Mouse (Mus musculus) CH12.LX (cell line): ENCODE results near the gene Chd4. TPM values are rescaled to one million over a fixed set of nuclear protein-coding genes. Genes with fewer than 3 reads are reported as not detected.
A peak's percentile ranks its signal among the peaks of the same experiment; 100 is the strongest.

ENCODE experiments used
- DNase-seq: peaks from one replicate; pipeline ENCODE4 v3.0.0-alpha.2; 2013; ENCODE audit errors: extremely low read depth
- H3K27ac ChIP-seq: 2 replicates; pipeline ENCODE4 v1.5.1; 2012; ENCODE audit warnings: low read depth, mild to moderate bottlenecking, control low read depth, moderate library complexity; ENCODE audit not compliant: insufficient read depth
- H3K27me3 ChIP-seq: replicated peaks from 2 replicates; pipeline ENCODE3; 2012; ENCODE audit warnings: inconsistent platforms
- H3K36me3 ChIP-seq, 2 experiments: replicated peaks in 1 of 2; 2 replicates each; pipeline versions ENCODE3 to v1.6.1; 2012; ENCODE audit warnings: inconsistent platforms in 1 of 2, low read length in 1 of 2, mild to moderate bottlenecking in 1 of 2, mixed read lengths in 1 of 2, moderate library complexity in 1 of 2; ENCODE audit not compliant: control insufficient read depth in 1 of 2, insufficient read depth in 1 of 2
- H3K4me1 ChIP-seq, 2 experiments: 2 replicates each; pipeline ENCODE4 v1.6.1; 2012; ENCODE audit warnings: inconsistent platforms in 1 of 2, moderate library complexity in 1 of 2; ENCODE audit not compliant: insufficient read depth in 2 of 2, control insufficient read depth in 1 of 2
- H3K4me2 ChIP-seq: 2 replicates; pipeline ENCODE4 v1.6.1; 2012; ENCODE audit warnings: low read depth, mild to moderate bottlenecking, control low read depth; ENCODE audit not compliant: poor library complexity, insufficient read depth, severe bottlenecking
- H3K4me3 ChIP-seq, 3 experiments: fragments of 150-350 bp in 1 of 3; sonication (generic) in 1 of 3; replicated peaks in 1 of 3; 2 replicates each; pipeline versions ENCODE3 to v1.5.1; 2011 to 2012; ENCODE audit warnings: low read depth in 2 of 3, low read length in 2 of 3, mild to moderate bottlenecking in 2 of 3, moderate library complexity in 2 of 3, control low read depth in 1 of 3, improper control_type of control experiment in 1 of 3, inconsistent platforms in 1 of 3, mixed read lengths in 1 of 3; ENCODE audit not compliant: poor library complexity in 1 of 3
- H3K79me2 ChIP-seq: replicated peaks from 2 replicates; pipeline ENCODE4 v1.6.1; 2012; ENCODE audit warnings: mild to moderate bottlenecking, moderate library complexity; ENCODE audit not compliant: control insufficient read depth, poor library complexity, insufficient read depth, severe bottlenecking; ENCODE audit errors: extremely low read depth
- H3K9ac ChIP-seq: 2 replicates; pipeline ENCODE4 v1.6.1; 2012; ENCODE audit warnings: low read depth, mild to moderate bottlenecking, control low read depth, moderate library complexity; ENCODE audit not compliant: insufficient read depth
- H3K9me3 ChIP-seq: replicated peaks from 2 replicates; pipeline ENCODE3; 2012; ENCODE audit warnings: low read length, inconsistent platforms, mixed read lengths
- CHD2 ChIP-seq: IDR thresholded peaks from 2 replicates; pipeline ENCODE4 v1.6.1; 2011; ENCODE audit warnings: low read length, improper control_type of control experiment
- CTCF ChIP-seq, 2 experiments: IDR thresholded peaks in 1 of 2; conservative IDR thresholded peaks in 1 of 2; 2 replicates each; pipeline ENCODE4 v1.5.1; 2011 to 2012; ENCODE audit warnings: low read depth in 2 of 2, low read length in 2 of 2, improper control_type of control experiment in 1 of 2, inconsistent platforms in 1 of 2, mild to moderate bottlenecking in 1 of 2, moderate library complexity in 1 of 2
- E2F4 ChIP-seq: IDR thresholded peaks from 2 replicates; pipeline ENCODE4 v1.6.1; 2011; ENCODE audit warnings: low read depth, low read length, improper control_type of control experiment; ENCODE audit not compliant: insufficient replicate concordance
- EP300 ChIP-seq: IDR thresholded peaks from 2 replicates; pipeline ENCODE4 v1.6.1; 2011; ENCODE audit warnings: low read length, improper control_type of control experiment
- GABPA ChIP-seq: IDR thresholded peaks from 2 replicates; pipeline ENCODE4 v1.6.1; 2012; ENCODE audit warnings: low read depth, low read length, improper control_type of control experiment, inconsistent platforms; ENCODE audit not compliant: insufficient replicate concordance
- HCFC1 ChIP-seq: IDR thresholded peaks from 2 replicates; pipeline ENCODE4 v1.6.1; 2012; ENCODE audit warnings: low read depth, mild to moderate bottlenecking, inconsistent platforms, low read length, improper control_type of control experiment
- IRF4 ChIP-seq: IDR thresholded peaks from 2 replicates; pipeline ENCODE4 v1.6.1; 2014; ENCODE audit warnings: low read depth, mild to moderate bottlenecking, inconsistent platforms, low read length, improper control_type of control experiment
- JUND ChIP-seq: conservative IDR thresholded peaks from 2 replicates; pipeline ENCODE4 v1.6.1; 2011; ENCODE audit warnings: low read depth, low read length, improper control_type of control experiment
- KAT2A ChIP-seq: IDR thresholded peaks from 2 replicates; pipeline ENCODE4 v1.6.1; 2012; ENCODE audit warnings: low read length, improper control_type of control experiment, inconsistent platforms; ENCODE audit not compliant: insufficient replicate concordance
- MXI1 ChIP-seq: IDR thresholded peaks from 2 replicates; pipeline ENCODE4 v1.6.1; 2011; ENCODE audit warnings: mild to moderate bottlenecking, low read depth, low read length, improper control_type of control experiment
- MYC ChIP-seq: IDR thresholded peaks from 2 replicates; pipeline ENCODE4 v1.6.1; 2011; ENCODE audit warnings: low read depth, mild to moderate bottlenecking, improper control_type of control experiment, low read length
- NRF1 ChIP-seq: IDR thresholded peaks from 2 replicates; pipeline ENCODE4 v1.6.1; 2014; ENCODE audit warnings: low read depth, mild to moderate bottlenecking, inconsistent platforms, low read length, improper control_type of control experiment, moderate library complexity
- POLR2A ChIP-seq: IDR thresholded peaks from 2 replicates; pipeline ENCODE4 v1.6.1; 2011; ENCODE audit warnings: low read depth, mild to moderate bottlenecking, improper control_type of control experiment, low read length
- RAD21 ChIP-seq: IDR thresholded peaks from 2 replicates; pipeline ENCODE4 v1.6.1; 2011; ENCODE audit warnings: low read depth, mild to moderate bottlenecking, low read length, improper control_type of control experiment, moderate library complexity
- RCOR1 ChIP-seq: conservative IDR thresholded peaks from 2 replicates; pipeline ENCODE4 v1.6.1; 2012; ENCODE audit warnings: low read depth, mild to moderate bottlenecking, inconsistent platforms, low read length, improper control_type of control experiment
- SIN3A ChIP-seq: IDR thresholded peaks from 2 replicates; pipeline ENCODE4 v1.6.1; 2012; ENCODE audit warnings: low read length, improper control_type of control experiment, inconsistent platforms
- SMC3 ChIP-seq: IDR thresholded peaks from 2 replicates; pipeline ENCODE4 v1.6.1; 2011; ENCODE audit warnings: low read depth, low read length, improper control_type of control experiment
- TBP ChIP-seq: conservative IDR thresholded peaks from 2 replicates; pipeline ENCODE4 v1.6.1; 2011; ENCODE audit warnings: low read depth, low read length, improper control_type of control experiment
- UBTF ChIP-seq: IDR thresholded peaks from 2 replicates; pipeline ENCODE4 v1.6.1; 2012; ENCODE audit warnings: low read depth, mild to moderate bottlenecking, inconsistent platforms, low read length, improper control_type of control experiment, moderate library complexity
- USF1 ChIP-seq: IDR thresholded peaks from 2 replicates; pipeline ENCODE4 v1.6.1; 2014; ENCODE audit warnings: low read depth, mild to moderate bottlenecking, inconsistent platforms, low read length, improper control_type of control experiment
- ZC3H11A ChIP-seq: IDR thresholded peaks from 2 replicates; pipeline ENCODE4 v1.6.1; 2012; ENCODE audit warnings: low read depth, mild to moderate bottlenecking, inconsistent platforms, low read length, improper control_type of control experiment
- ZMIZ1 ChIP-seq: IDR thresholded peaks from 2 replicates; pipeline ENCODE4 v1.6.1; 2012; ENCODE audit warnings: low read depth, mild to moderate bottlenecking, inconsistent platforms, low read length, improper control_type of control experiment
- dilution Hi-C: fragments of 300-500 bp; cut with MboI; formaldehyde crosslinking; loops from 2 replicates; pipeline ENCODE4 v1.14.3; 2020; ENCODE audit warnings: low sequenced_read_pairs; ENCODE audit not compliant: extremely low pct_unique_long_range_greater_than_20kb, extremely low pct_ligation_motif_present
- in situ Hi-C: fragments of 300-500 bp; cut with MboI; formaldehyde crosslinking; loops from 3 replicates; pipeline ENCODE4 v1.14.3; 2019; ENCODE audit warnings: low sequenced_read_pairs, low pct_ligation_motif_present, low pct_unique_long_range_greater_than_20kb, mixed read lengths
- polyA plus RNA-seq: library from polyadenylated mRNA; unstranded; fragments of >175 nt; gene quantifications from 2 replicates; pipeline ENCODE4 v1.2.1, GENCODE M21; 2012; ENCODE audit warnings: low read depth; ENCODE audit not compliant: insufficient read length
- total RNA-seq, 2 experiments: library from RNA; depleted of rRNA; stranded (reverse); fragments of 300-350 nt in 1 of 2; fragments of >200 nt in 1 of 2; gene quantifications; 2 replicates each; pipeline ENCODE4 v1.2.3; 2012 to 2014

Chd4 gene
- total and polyA plus RNA-seq, 3 experiments: 72.7 to 200 (median 165) TPM

DNA sequence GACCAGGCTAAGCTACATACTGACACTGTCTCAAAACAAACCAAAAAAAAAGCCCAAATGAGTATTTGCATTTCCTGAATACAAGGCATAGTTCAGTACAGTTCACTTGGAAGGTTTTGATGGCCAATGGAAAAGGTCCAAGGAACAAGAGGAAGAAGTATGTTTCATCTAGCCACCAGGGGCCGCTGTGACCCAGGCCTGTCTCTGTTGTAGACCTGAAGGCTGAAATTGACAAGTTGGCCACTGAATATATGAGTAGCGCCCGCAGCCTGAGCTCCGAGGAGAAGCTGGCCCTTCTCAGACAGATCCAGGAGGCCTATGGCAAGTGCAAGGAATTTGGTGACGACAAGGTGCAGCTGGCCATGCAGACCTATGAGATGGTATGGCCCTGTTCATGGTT is 49.1 kb upstream of the Chd4 start:
- dilution Hi-C loops (no loop called here), in situ Hi-C loops (loop anchor here (10.0 to 25.0 kb wide), 2 partner anchors 48 to 184 kb away; partner anchors contain the start of genes Chd4, Gpr162 and P3h3)
- Histone ChIP-seq H3K9ac (no peak overlapping the region), H3K4me3 (no peak overlapping the region), H3K79me2 (peaks cover 8% of the 10 kb centered on the region), H3K27me3 (no peaks in the 10 kb centered on the region), H3K36me3 (peaks cover 68 to 88% of the 10 kb centered on the region in 2 experiments), H3K4me2 (no peak overlapping the region), H3K4me1 (peaks cover 4 to 7% of the 10 kb centered on the region in 2 experiments; a peak in 2 of 4 replicates), H3K9me3 (no peaks in the 10 kb centered on the region), H3K27ac (no peak overlapping the region)
- DNase-seq: peak; percentile 81
- TF ChIP-seq KAT2A (no peak), ZMIZ1 (no peak), USF1 (no peak), JUND (no peak), HCFC1 (no peak), ZC3H11A (no peak), SIN3A (no peak), NRF1 (no peak), E2F4 (no peak), POLR2A (no peak), CTCF (conservative IDR thresholded peaks at IDR 0.05 in 1 of 2, IDR thresholded peaks at IDR 0.05 in 1 of 2; ENCODE audit: low read depth in 2 of 2, low read length in 2 of 2) (peak; percentile 83 to 94), TBP (no peak), IRF4 (no peak), MYC (no peak), UBTF (no peak), RAD21 (peak; percentile 79), SMC3 (peak; percentile 92)

DNA sequence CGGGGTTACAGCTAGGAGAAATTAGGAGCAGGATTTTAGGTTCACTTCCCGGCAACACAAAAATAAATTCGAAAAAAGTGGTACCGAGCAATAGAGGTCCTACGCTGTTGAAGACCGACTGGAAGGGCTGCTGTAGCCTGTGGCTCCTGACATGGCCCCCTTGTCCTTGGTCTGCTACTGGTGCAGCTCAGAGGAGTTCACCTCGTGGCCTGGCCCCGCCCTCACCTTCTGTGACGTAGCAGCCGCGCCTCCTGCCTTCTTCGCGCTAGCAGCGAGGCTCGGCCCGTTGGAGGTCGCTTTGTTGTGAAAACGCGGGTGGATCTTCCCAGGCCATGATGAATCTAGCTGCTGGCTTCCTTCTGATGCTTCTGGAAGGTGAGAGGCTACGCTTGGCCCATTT is 46.1 kb upstream of the Chd4 start, which contains the start of gene Acrbp:
Gene Acrbp, plus strand, starts transcription at position 12 of the 400 bp plus-strand sequence.
- in situ Hi-C loops: loop anchor here (10.0 to 25.0 kb wide), 2 partner anchors 45 to 187 kb away; partner anchors contain the start of genes Chd4, Gpr162 and P3h3
- H3K4me3 ChIP-seq: no peak within 1 kb of the TSS

More for the DNA sequence above, 46.1 kb upstream of the Chd4 start, which contains the start of gene Acrbp:
- no peak within 1 kb of the TSS for H3K4me2 ChIP-seq
- dilution Hi-C loops: no loop called here
- H3K27me3 ChIP-seq: no peaks in the 10 kb centered on the region
- H3K4me1 ChIP-seq: no peaks in the 10 kb centered on the region
- TF ChIP-seq GABPA (no peak), EP300 (no peak), CHD2 (no peak), RCOR1 (no peak), MXI1 (no peak), CTCF (conservative IDR thresholded peaks at IDR 0.05 in 1 of 2, IDR thresholded peaks at IDR 0.05 in 1 of 2; ENCODE audit: low read depth in 2 of 2, low read length in 2 of 2) (no peak)
- TF ChIP-seq, all 38 proteins: peak for 0
- Histone ChIP-seq H3K27ac (no peak within 1 kb of the TSS), H3K9me3 (no peaks in the 10 kb centered on the region), H3K36me3 (peaks cover 80 to 94% of the 10 kb centered on the region in 2 experiments), H3K79me2 (no peaks in the 10 kb centered on the region), H3K9ac (no peak within 1 kb of the TSS)
- DNase-seq: no peak
